Mouse (Mus musculus) ES-Bruce4 (cell line): ENCODE results near the gene Mmab. TPM values are rescaled to one million over a fixed set of nuclear protein-coding genes. Genes with fewer than 3 reads are reported as not detected.

Source experiments
- H3K27ac ChIP-seq: 2 replicates; pipeline ENCODE4 v1.5.1; 2012; ENCODE audit warnings: low read length, inconsistent platforms; ENCODE audit not compliant: insufficient read depth
- H3K27me3 ChIP-seq: 2 replicates; pipeline ENCODE4 v1.6.1; 2012; ENCODE audit warnings: mild to moderate bottlenecking, low read length, inconsistent platforms; ENCODE audit not compliant: control insufficient read depth, poor library complexity, insufficient read depth, severe bottlenecking
- H3K36me3 ChIP-seq: 2 replicates; pipeline ENCODE4 v1.6.1; 2012; ENCODE audit warnings: inconsistent platforms, mild to moderate bottlenecking, low read length, moderate library complexity; ENCODE audit not compliant: control insufficient read depth, poor library complexity, insufficient read depth, severe bottlenecking
- H3K4me1 ChIP-seq: one replicate; pipeline ENCODE4 v1.8.1; 2011; ENCODE audit warnings: low read length; ENCODE audit not compliant: control insufficient read depth, insufficient read depth
- H3K4me3 ChIP-seq: 2 replicates; pipeline ENCODE4 v1.5.1; 2011; ENCODE audit warnings: low read depth, mild to moderate bottlenecking, low read length
- H3K9ac ChIP-seq: 2 replicates; pipeline ENCODE4 v1.6.1; 2012; ENCODE audit warnings: low read depth, mild to moderate bottlenecking, inconsistent platforms; ENCODE audit not compliant: poor library complexity, severe bottlenecking
- H3K9me3 ChIP-seq: replicated peaks from 2 replicates; pipeline ENCODE4 v1.6.1; 2012; ENCODE audit warnings: mild to moderate bottlenecking, low read length, inconsistent platforms; ENCODE audit not compliant: control insufficient read depth, poor library complexity, insufficient read depth, severe bottlenecking
- CTCF ChIP-seq: IDR thresholded peaks from one replicate; pipeline ENCODE4 v1.8.1; 2011; ENCODE audit warnings: low read depth, low read length
- EP300 ChIP-seq: IDR thresholded peaks from 2 replicates; pipeline ENCODE4 v1.6.1; 2011; ENCODE audit warnings: low read depth, low read length; ENCODE audit not compliant: insufficient read depth
- POLR2A ChIP-seq: IDR thresholded peaks from one replicate; pipeline ENCODE4 v1.8.1; 2011; ENCODE audit warnings: low read length; ENCODE audit not compliant: insufficient read depth
- polyA plus RNA-seq: library from polyadenylated mRNA; stranded (reverse); fragments of >200 nt; gene quantifications from 2 replicates; pipeline ENCODE4 v1.2.4, GENCODE M21; 2011; ENCODE audit warnings: low read depth; ENCODE audit not compliant: missing spikeins, insufficient read depth, insufficient read length

Gene Mmab
- polyA plus RNA-seq, 1 experiment, result 14.6 TPM

DNA sequence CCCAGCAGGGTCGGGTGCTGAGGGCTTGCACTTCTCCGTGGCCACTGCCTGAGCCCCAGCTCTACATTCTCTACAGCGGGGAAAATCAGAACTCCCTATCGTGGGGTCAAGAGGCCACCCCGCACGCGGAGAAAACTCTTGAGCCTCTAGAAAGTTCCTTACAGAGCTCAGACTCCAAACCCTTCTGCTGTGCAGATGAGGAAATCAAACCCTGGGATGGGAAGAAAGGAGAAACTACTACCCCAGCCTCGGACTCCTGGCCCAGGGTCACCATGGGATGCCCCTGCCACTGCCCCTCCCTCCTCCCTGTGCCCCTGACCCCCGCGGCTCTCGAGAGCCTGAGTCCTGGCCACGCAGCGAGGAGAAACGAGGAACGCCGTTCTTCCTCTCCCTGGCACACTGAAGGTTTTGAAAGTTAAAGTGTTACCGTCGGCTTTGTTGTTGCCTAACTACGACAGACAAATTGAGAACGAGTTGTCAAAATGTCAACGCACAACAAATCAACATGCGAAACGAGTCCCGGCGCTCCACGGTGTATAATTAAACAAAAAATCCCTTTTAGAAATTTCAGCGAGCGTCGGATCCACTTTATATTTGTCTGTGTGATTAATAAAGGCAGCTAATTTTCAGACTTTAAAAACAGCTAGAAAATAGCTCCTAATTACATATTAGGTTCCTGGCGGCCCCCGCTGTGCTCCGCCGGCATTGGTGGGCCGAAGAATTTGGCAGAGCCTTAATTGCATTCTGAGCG lies 31.1 kb upstream of the Mmab start:
- no peak for TF ChIP-seq CTCF
- no peak for TF ChIP-seq POLR2A
- no peak for TF ChIP-seq EP300
- Histone ChIP-seq H3K27me3 (no peaks in the 10 kb centered on the region), H3K27ac (no peak overlapping the region)

DNA sequence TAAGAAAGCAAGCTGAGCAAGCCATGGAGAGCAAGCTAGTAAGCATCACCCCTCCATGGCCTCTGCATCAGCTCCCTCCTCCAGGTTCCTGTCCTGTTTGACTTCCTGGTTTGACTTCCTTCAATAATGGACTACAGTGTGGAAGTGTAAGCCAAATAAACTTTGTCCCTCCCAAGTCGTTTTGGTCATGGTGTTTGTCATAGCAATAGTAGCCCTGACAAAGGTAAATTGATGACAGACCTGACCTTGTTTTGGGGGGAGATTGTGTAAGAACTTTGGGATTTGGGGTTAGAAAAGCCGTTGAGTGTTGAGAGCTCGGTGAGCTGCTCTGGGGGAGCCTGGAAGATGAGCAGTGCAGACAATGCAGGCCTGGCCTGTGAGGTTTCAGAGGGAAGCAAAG lies 26.5 kb upstream of the Mmab start:
- Histone ChIP-seq H3K4me3 (no peak overlapping the region), H3K27me3 (no peaks in the 10 kb centered on the region), H3K9me3 (no peaks in the 10 kb centered on the region), H3K36me3 (no peaks in the 10 kb centered on the region), H3K27ac (no peak overlapping the region), H3K4me1 (peaks cover 5% of the 10 kb centered on the region), H3K9ac (no peak overlapping the region)
- TF ChIP-seq EP300 (no peak), CTCF (no peak), POLR2A (no peak)

More for the DNA sequence above, 31.1 kb upstream of the Mmab start:
- Histone ChIP-seq H3K4me1 (no peaks in the 10 kb centered on the region), H3K9ac (no peak overlapping the region), H3K4me3 (no peak overlapping the region), H3K9me3 (no peaks in the 10 kb centered on the region), H3K36me3 (no peaks in the 10 kb centered on the region)

GRCm38 (mm10) chr5:114468007-114468406 lies 24.1 kb upstream of the Mmab start:
- no peaks in the 10 kb centered on the region for H3K9me3 ChIP-seq
- 0 out of 2 replicates have a peak overlapping the region, but pooled peaks have one; percentile 19 for H3K9ac ChIP-seq
- no peak overlapping the region for H3K4me3 ChIP-seq
- H3K27ac ChIP-seq, result 0 out of 2 replicates have a peak overlapping the region, but pooled peaks have one; percentile 14
- TF ChIP-seq POLR2A, result no peak
- TF ChIP-seq EP300, result no peak
- no peak for TF ChIP-seq CTCF
- H3K27me3 ChIP-seq, result no peaks in the 10 kb centered on the region
- no peaks in the 10 kb centered on the region for H3K36me3 ChIP-seq
- H3K4me1 ChIP-seq, result peaks cover 5% of the 10 kb centered on the region

- no peaks in the 10 kb centered on the region for H3K36me3 ChIP-seq
- 0 out of 2 replicates have a peak overlapping the region, but pooled peaks have one; percentile 19 for H3K9ac ChIP-seq
- no peaks in the 10 kb centered on the region for H3K9me3 ChIP-seq
- H3K4me3 ChIP-seq, result peak overlapping the region; percentile 18
- 0 out of 2 replicates have a peak overlapping the region, but pooled peaks have one; percentile 14 for H3K27ac ChIP-seq
- peaks cover 5% of the 10 kb centered on the region for H3K4me1 ChIP-seq
- H3K27me3 ChIP-seq, result no peaks in the 10 kb centered on the region
- TF ChIP-seq CTCF, result no peak
Measured at GRCm38 (mm10) chr5:114467430-114467829, 23.6 kb upstream of the Mmab start.

DNA sequence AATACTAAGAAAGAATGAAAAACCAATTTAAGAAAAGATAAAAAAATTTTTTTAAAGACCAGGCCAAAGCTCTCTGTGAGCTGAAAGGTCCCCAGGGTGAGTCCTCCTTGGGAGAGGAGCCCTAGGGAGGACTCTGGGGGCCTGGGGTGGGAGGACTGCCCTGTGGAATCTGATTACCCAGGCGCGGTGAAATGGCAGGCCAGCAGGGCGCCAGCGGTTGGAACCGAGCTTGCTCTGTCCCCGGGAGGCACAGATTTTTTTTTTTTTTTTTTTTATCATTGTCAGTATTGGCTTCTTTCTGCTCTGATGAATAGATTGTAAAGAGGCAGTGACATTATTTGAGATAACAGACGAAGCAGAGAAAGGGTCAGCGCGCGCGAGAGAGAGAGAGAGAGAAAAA lies 23.2 kb upstream of the Mmab start:
- H3K27me3 ChIP-seq, result no peaks in the 10 kb centered on the region
- no peaks in the 10 kb centered on the region for H3K36me3 ChIP-seq
- TF ChIP-seq EP300, result no peak
- TF ChIP-seq CTCF, result no peak
- no peak for TF ChIP-seq POLR2A
- 0 out of 2 replicates have a peak overlapping the region, but pooled peaks have one; percentile 19 for H3K9ac ChIP-seq
- H3K27ac ChIP-seq, result no peak overlapping the region
- H3K4me3 ChIP-seq, result no peak overlapping the region
- H3K9me3 ChIP-seq, result no peaks in the 10 kb centered on the region
- peaks cover 5% of the 10 kb centered on the region for H3K4me1 ChIP-seq

- TF ChIP-seq CTCF (no peak), EP300 (peak; percentile 82)
- peaks cover 8% of the 10 kb centered on the region for H3K4me1 ChIP-seq
- no peaks in the 10 kb centered on the region for H3K36me3 ChIP-seq
- no peak overlapping the region for H3K4me3 ChIP-seq
- no peaks in the 10 kb centered on the region for H3K27me3 ChIP-seq
- no peaks in the 10 kb centered on the region for H3K9me3 ChIP-seq
- H3K27ac ChIP-seq, result no peak overlapping the region
- H3K9ac ChIP-seq, result no peak overlapping the region
Measured at GRCm38 (mm10) chr5:114465641-114466040, 21.8 kb upstream of the Mmab start.
